11 mouse cellular contexts compared by ENCODE assay signal in the genomic region with DNA sequence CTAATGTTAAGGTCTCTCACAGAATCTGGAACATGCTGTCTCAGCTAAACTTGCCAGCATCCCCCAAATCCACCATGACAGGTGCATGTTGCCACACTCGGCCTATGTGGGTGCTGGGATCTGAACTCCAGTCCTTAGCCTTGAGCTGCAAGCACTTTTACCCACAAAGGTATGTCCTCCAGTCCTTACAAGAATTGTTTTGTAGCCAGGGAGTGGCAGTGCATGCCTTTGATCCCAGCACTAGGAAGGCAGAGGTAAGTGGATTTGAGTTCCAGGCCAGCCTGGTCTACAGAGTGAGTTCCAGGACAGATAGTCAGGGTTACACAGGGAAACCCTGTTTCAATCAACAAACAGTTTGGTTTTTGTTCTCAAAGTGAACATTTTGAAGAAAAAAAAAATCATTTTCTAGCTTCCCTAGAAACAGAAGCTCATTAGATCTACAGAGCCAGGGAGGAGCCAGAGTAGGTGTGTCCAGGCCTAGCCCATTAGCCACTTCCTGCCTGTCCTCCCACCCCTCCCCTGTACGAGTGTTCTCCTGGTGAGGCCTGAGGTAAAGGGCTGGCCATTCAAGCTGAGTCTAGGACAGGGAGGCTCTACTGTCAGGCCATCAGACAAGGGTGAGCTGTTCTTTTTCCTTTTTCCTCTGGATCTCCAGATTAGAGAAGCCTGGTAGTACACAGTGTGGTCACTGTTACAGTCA. TPM values are rescaled to one million over a fixed set of nuclear protein-coding genes. Genes with fewer than 3 reads are reported as not detected.
DNase-seq lines count a peak whose midpoint lies in the region; ATAC-seq and TF ChIP-seq lines count a peak whose summit lies in the region.
"Had no signal": no experiment of that assay in that cellular context is flagged by ENCODE, and none has a peak within 500 bp of the region (broad histone marks: within the 10 kb centered on the region; RNA-seq: fewer than 3 reads in every experiment).

No protein-coding gene starts in this region.

- no peak overlapping the region for H3K4me2 ChIP-seq in kidney, embryonic 16.5 days (replicated peaks; ENCODE audit: low read depth, low read length)
- no peak overlapping the region for H3K4me2 ChIP-seq in liver, embryonic 13.5 days
- no peak overlapping the region for H3K4me2 ChIP-seq in stomach, embryonic 14.5 days (replicated peaks; ENCODE audit: low read depth, low read length)

- no peak overlapping the region for H3K9ac ChIP-seq in kidney, embryonic 16.5 days (replicated peaks; ENCODE audit: low read length)
- no peak overlapping the region for H3K9ac ChIP-seq in liver, embryonic 13.5 days
- no peak overlapping the region for H3K9ac ChIP-seq in stomach, embryonic 14.5 days (replicated peaks; ENCODE audit: low read depth, low read length)

- no peak for ATAC-seq in kidney, embryonic 16.5 days (ENCODE audit: low FRiP score, low TSS enrichment)
- peak; percentile 62 for ATAC-seq in liver, embryonic 13.5 days (ENCODE audit: low read depth)
- ATAC-seq in stomach, embryonic 14.5 days (ENCODE audit: insufficient number of reproducible peaks, insufficient read depth, low FRiP score, low read depth), result no peak
- ATAC-seq: forebrain, embryonic 14.5 days; Patski had no signal

- no peaks in the 10 kb centered on the region for H3K36me3 ChIP-seq in kidney, embryonic 16.5 days (ENCODE audit: insufficient read depth, low read length)
- H3K36me3 ChIP-seq in liver, embryonic 13.5 days, result no peaks in the 10 kb centered on the region
- no peaks in the 10 kb centered on the region for H3K36me3 ChIP-seq in stomach, embryonic 14.5 days (ENCODE audit: control insufficient read depth, insufficient read depth, low read length)

- H3K4me3 ChIP-seq in kidney, embryonic 16.5 days (ENCODE audit: low read length), result no peak overlapping the region
- no peak overlapping the region for H3K4me3 ChIP-seq in liver, embryonic 13.5 days (replicated peaks)
- H3K4me3 ChIP-seq in stomach, embryonic 14.5 days (ENCODE audit: low read depth, low read length), result no peak overlapping the region
- no peak overlapping the region for H3K4me3 ChIP-seq in layer of hippocampus, adult 2 months

- no peak for DNase-seq in kidney, postnatal 14 days
- peak; percentile 47 for DNase-seq in adipocyte (ENCODE audit: low spot score)
- no peak for DNase-seq in liver, embryonic 13.5 days
- DNase-seq in heart, postnatal 10 days, result no peak
- no peak for DNase-seq in right cerebral cortex, postnatal 4 days
- DNase-seq in layer of hippocampus, adult 2 months (ENCODE audit: low spot score in 2 of 2), result no peak
- DNase-seq: cerebellum, adult 11-12 months had no signal

- H3K9me3 ChIP-seq in kidney, embryonic 16.5 days (ENCODE audit: low read length), result no peaks in the 10 kb centered on the region
- no peaks in the 10 kb centered on the region for H3K9me3 ChIP-seq in liver, embryonic 13.5 days (replicated peaks)
- H3K9me3 ChIP-seq in stomach, embryonic 14.5 days (ENCODE audit: control insufficient read depth, low read depth, low read length), result no peaks in the 10 kb centered on the region

- WGBS in kidney, embryonic 16.5 days, result 48% methylated on average over 2 of the region's 2 CpGs
- 41% methylated on average over 2 of the region's 2 CpGs for WGBS in liver, embryonic 13.5 days (ENCODE audit: insufficient replicate concordance)
- WGBS in stomach, embryonic 14.5 days, result 61% methylated on average over 2 of the region's 2 CpGs

- intact Hi-C loops in heart, postnatal 10 days (cut with DNase I), result no loop called here

- TF ChIP-seq CTCF in layer of hippocampus, adult 2 months (conservative IDR thresholded peaks at IDR 0.05), result no peak

- H3K27me3 ChIP-seq in kidney, embryonic 16.5 days (ENCODE audit: insufficient read depth, low read length), result no peaks in the 10 kb centered on the region
- H3K27me3 ChIP-seq in liver, embryonic 13.5 days, result no peaks in the 10 kb centered on the region
- H3K27me3 ChIP-seq in stomach, embryonic 14.5 days (ENCODE audit: control insufficient read depth, insufficient read depth, low read length), result no peaks in the 10 kb centered on the region
- H3K27me3 ChIP-seq: Patski had no signal

- H3K4me1 ChIP-seq in kidney, embryonic 16.5 days (ENCODE audit: insufficient read depth, low read length), result peaks cover 35% of the 10 kb centered on the region
- H3K4me1 ChIP-seq in liver, embryonic 13.5 days (replicated peaks), result peaks cover 40% of the 10 kb centered on the region
- H3K4me1 ChIP-seq in stomach, embryonic 14.5 days (ENCODE audit: control insufficient read depth, insufficient read depth, low read length), result peaks cover 5% of the 10 kb centered on the region; the same call in 1 of the 2 replicates

- H3K27ac ChIP-seq in kidney, embryonic 16.5 days (ENCODE audit: low read length), result peak overlapping the region; percentile 7; the same call in 1 of the 2 replicates
- 0 out of 2 replicates have a peak overlapping the region, but pooled peaks have one; percentile 25 for H3K27ac ChIP-seq in liver, embryonic 13.5 days
- peak overlapping the region; percentile 58; the same call in 1 of the 2 replicates for H3K27ac ChIP-seq in stomach, embryonic 14.5 days (ENCODE audit: low read length)
- no peak overlapping the region for H3K27ac ChIP-seq in layer of hippocampus, adult 2 months

RNA-seq across cellular contexts. Expression of gene Fasn, which starts 26.1 kb away (rescaled TPM):
- polyA plus RNA-seq in kidney, embryonic 16.5 days (2015; fragmentation: Nextera tagmentation; extraction: Ambion mirVana), result 50.0 and 50.4 TPM in 2 replicates
- polyA plus RNA-seq in liver, embryonic 13.5 days (2015; fragmentation: Nextera tagmentation; extraction: Ambion mirVana), result 15.3 and 17.9 TPM in 2 replicates
- 69.0 and 70.9 TPM in 2 replicates for polyA plus RNA-seq in stomach, embryonic 14.5 days (2014; fragmentation: Nextera tagmentation; extraction: Ambion mirVana)
- total RNA-seq in heart, postnatal 10 days (2021), result 10 to 100 TPM; 27.4 to 33.8 TPM
- total RNA-seq in layer of hippocampus, adult 2 months (2021), result 100 to 1,000 TPM; 184 to 185 TPM

RNA-seq across cellular contexts. Expression of gene Dus1l, which starts 54.3 kb away (rescaled TPM):
- 89.9 and 91.0 TPM in 2 replicates for polyA plus RNA-seq in kidney, embryonic 16.5 days (2015; fragmentation: Nextera tagmentation; extraction: Ambion mirVana)
- 82.6 and 86.2 TPM in 2 replicates for polyA plus RNA-seq in liver, embryonic 13.5 days (2015; fragmentation: Nextera tagmentation; extraction: Ambion mirVana)
- polyA plus RNA-seq in stomach, embryonic 14.5 days (2014; fragmentation: Nextera tagmentation; extraction: Ambion mirVana), result 59.7 and 66.9 TPM in 2 replicates
- total RNA-seq in heart, postnatal 10 days (2021), result 10 to 100 TPM; 33.1 to 34.8 TPM
- 10 to 100 TPM; 45.6 to 46.2 TPM for total RNA-seq in layer of hippocampus, adult 2 months (2021)
